Mouse (Mus musculus) stomach, adult 2 months (tissue): ENCODE measurements around the gene Bicd2. TPM values are rescaled to one million over a fixed set of nuclear protein-coding genes. Genes with fewer than 3 reads are reported as not detected.

Experiments used
- polyA plus RNA-seq: library from polyadenylated mRNA; depleted of rRNA; stranded (reverse); fragments of >200 nt; gene quantifications from 2 replicates; pipeline ENCODE4 v1.2.3, GENCODE M21; 2012; rRNA removed

Gene Bicd2
- polyA plus RNA-seq = 8.7 and 9.2 TPM in 2 replicates

DNA sequence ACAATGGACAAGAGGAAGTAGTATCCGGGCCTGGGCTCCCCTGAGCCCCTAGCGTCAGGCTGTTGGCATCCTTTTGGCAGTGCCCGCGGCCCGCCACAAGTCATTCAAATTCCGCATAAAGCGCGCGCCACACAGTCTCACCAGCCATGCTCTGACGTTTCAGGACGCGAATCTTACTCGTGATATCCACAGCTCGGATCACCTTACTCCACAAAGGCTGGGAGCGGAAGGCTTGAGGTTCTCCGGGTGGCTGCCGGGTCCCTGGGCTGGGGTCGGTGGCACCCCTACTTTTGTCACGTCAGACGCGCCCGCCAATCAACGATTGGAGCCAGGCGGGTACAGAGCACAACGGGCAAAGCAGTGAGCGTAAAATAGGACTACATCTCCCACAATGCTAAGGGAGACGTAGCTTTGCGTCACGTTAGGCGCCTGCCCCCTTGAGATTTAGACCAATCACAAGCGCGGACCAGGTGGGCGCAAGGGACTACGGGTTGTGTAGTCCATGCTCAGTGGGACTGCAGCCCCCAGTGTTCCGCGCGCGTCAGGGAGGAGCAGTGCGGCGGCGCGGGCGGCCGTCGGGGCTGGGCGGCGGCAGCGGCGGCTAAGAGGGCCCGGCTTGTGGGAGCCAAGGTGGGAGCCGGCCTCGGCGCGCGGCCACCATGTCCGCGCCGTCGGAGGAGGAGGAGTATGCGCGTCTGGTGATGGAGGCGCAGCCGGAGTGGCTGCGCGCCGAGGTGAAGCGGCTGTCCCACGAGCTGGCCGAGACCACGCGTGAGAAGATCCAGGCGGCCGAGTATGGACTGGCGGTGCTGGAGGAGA lies at the start of gene Bicd2:
TSS of gene Bicd2 (plus strand) at position 574 of the 819 bp plus-strand sequence.

DNA sequence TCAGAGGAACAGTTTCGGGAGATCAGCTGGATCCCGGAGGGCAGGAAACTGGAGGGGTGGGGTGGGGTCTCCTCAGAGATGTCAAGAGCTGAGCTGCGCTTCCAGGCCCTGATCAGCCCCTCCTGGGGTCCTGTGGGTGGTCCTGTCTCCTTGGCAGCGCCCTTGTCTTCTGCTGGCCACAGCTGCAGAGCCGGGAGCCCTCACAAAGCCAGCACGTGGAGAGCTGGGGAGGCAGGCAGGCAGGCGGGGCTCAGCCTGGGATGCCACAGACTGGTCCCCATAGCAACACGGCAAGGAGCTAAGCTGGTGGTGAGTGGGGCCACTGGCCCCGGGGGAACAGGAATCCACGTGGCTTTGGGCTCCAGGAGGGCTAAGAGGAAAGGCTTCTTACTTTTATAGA lies 21.3 kb upstream of the Bicd2 start, which contains the start of gene Fgd3:
TSS of gene Fgd3 (minus strand) at position 272 of the 400 bp plus-strand sequence.

DNA sequence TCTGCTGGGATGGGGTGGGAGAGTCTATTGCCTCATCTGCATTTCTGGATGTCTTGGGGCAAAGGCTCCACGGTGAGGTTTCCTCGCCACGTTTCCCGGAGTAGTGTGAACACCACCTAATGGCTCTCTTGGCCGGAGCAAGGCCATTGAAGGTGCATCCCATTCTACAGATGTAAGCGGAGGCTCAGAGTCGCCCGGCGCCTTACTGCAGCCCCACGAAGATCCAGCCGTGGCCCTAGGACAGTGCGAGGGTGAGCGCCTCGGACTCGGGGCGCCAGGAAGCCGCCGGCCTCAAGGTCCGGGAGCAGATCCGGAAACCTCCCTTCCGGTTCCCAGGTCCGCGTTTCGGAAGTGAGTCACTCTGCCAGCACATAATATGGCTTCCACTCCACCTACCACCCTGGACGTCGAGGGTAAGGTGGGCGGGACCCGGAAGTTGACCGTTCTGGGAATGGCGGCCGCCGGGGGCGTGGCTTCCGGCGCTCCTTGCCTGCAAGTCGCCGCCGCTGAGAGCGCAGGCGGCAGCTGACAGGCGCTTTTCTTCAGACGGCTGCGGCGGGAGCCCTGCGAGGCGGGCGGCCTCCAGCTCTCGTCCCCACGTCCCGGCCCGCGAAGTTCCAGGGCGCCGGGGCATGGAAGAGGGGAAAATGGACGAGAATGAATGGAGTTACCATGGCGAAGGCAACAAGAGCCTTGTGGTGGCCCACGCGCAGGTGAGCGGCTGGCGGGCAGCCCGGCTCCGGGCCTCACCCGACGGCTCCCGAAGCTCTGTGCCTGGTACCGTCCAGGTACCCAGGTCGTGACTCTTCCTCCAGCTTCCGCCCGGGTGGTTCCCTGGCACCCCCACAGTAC lies 79.6 kb downstream of the Bicd2 start, which contains the start of gene Ippk:
TSS of gene Ippk (plus strand) at position 496 of the 852 bp plus-strand sequence.

Other genes with a start within 250 kb of the Bicd2 start
- gene Wnk2, start 193.6 kb upstream of the Bicd2 start, polyA plus RNA-seq = 13.7 and 14.0 TPM in 2 replicates
- 151 and 187 TPM in 2 replicates for gene Ninj1, start 154.1 kb upstream of the Bicd2 start, polyA plus RNA-seq
- 154 and 247 TPM in 2 replicates for gene Card19, start 125.5 kb upstream of the Bicd2 start, polyA plus RNA-seq
- gene Susd3, start 92.9 kb upstream of the Bicd2 start, polyA plus RNA-seq = 0.50 and 3.7 TPM in 2 replicates
- 0.56 and 0.62 TPM in 2 replicates for gene Fgd3, start 21.3 kb upstream of the Bicd2 start, polyA plus RNA-seq
- 5.8 and 8.4 TPM in 2 replicates for gene Ippk, start 79.7 kb downstream of the Bicd2 start, polyA plus RNA-seq
- not detected in 2 replicates for gene Tes3-ps, start 151.7 kb downstream of the Bicd2 start, polyA plus RNA-seq
- gene Ecm2, start 163.2 kb downstream of the Bicd2 start, polyA plus RNA-seq = 0.14 and 0.37 TPM in 2 replicates
- 0.20 and 0.29 TPM in 2 replicates for gene Aspn, start 202.9 kb downstream of the Bicd2 start, polyA plus RNA-seq
- not detected in 2 replicates for gene Omd, start 240.9 kb downstream of the Bicd2 start, polyA plus RNA-seq